Mouse (Mus musculus) hindbrain, embryonic 14.5 days (tissue): ENCODE data around the gene Ppp1r12b. TPM values are rescaled to one million over a fixed set of nuclear protein-coding genes. Genes with fewer than 3 reads are reported as not detected.

Experiments used
- ATAC-seq: fragments of 200-750 bp; cut with Nextera tagmentation; 2 replicates; pipeline ENCODE4 v1.8.0; 2017; ENCODE audit warnings: moderate number of reproducible peaks, mild to moderate bottlenecking, moderate TSS enrichment, moderate library complexity; ENCODE audit not compliant: low FRiP score
- DNase-seq: peaks from one replicate; pipeline ENCODE4 v3.0.0-alpha.2; 2015; ENCODE audit warnings: low spot score
- H3K27ac ChIP-seq: fragments of 300-500 bp; sonication (generic); 2 replicates; pipeline ENCODE4 v1.5.1; 2014; ENCODE audit warnings: mild to moderate bottlenecking, moderate library complexity
- H3K27me3 ChIP-seq: fragments of 300-500 bp; sonication (generic); 2 replicates; pipeline ENCODE4 v1.6.1; 2014; ENCODE audit warnings: mild to moderate bottlenecking, low read length, mixed read lengths; ENCODE audit not compliant: control insufficient read depth, insufficient read depth
- H3K36me3 ChIP-seq: fragments of 300-500 bp; sonication (generic); replicated peaks from 2 replicates; pipeline ENCODE4 v1.6.1; 2014; ENCODE audit not compliant: control insufficient read depth, insufficient read depth
- H3K4me1 ChIP-seq: fragments of 300-500 bp; sonication (generic); replicated peaks from 2 replicates; pipeline ENCODE4 v1.6.1; 2014; ENCODE audit warnings: antibody characterized with exemption, low read length, mixed read lengths; ENCODE audit not compliant: control insufficient read depth, insufficient read depth
- H3K4me2 ChIP-seq: fragments of 300-500 bp; sonication (generic); replicated peaks from 2 replicates; pipeline ENCODE4 v1.6.1; 2014; ENCODE audit warnings: mild to moderate bottlenecking, moderate library complexity
- H3K4me3 ChIP-seq: fragments of 300-500 bp; sonication (generic); replicated peaks from 2 replicates; pipeline ENCODE4 v1.5.1; 2014; ENCODE audit warnings: mild to moderate bottlenecking, low read length
- H3K9ac ChIP-seq: fragments of 300-500 bp; sonication (generic); 2 replicates; pipeline ENCODE4 v1.6.1; 2014
- H3K9me3 ChIP-seq: fragments of 300-500 bp; sonication (generic); 2 replicates; pipeline ENCODE4 v1.6.1; 2016; ENCODE audit warnings: low read length; ENCODE audit not compliant: control insufficient read depth
- WGBS: fragments of 180-500 bp; shearing (Covaris S2); extraction: QIAGEN DNeasy Blood & Tissue Kit; methylation state at CpG from one replicate; pipeline ENCODE4 v1.1.7; 2014; 5-methylcytosine and 5-hydroxymethylcytosine counted together
- polyA plus RNA-seq: library from polyadenylated mRNA; unstranded; fragments of >200 nt; fragmentation: Nextera tagmentation; extraction: Ambion mirVana; gene quantifications from 2 replicates; pipeline ENCODE4 v1.2.1, GENCODE M21; 2014

The Ppp1r12b gene
- polyA plus RNA-seq, 1 experiment from 2014 or later = 16.7 TPM

GRCm38 (mm10) chr1:134747236-134748174 is 208.2 kb downstream of the Ppp1r12b start:
- Histone ChIP-seq H3K27me3 (no peaks in the 10 kb centered on the region), H3K36me3 (no peaks in the 10 kb centered on the region), H3K4me1 (no peaks in the 10 kb centered on the region), H3K9ac (no peak overlapping the region), H3K4me3 (no peak overlapping the region), H3K9me3 (no peaks in the 10 kb centered on the region), H3K4me2 (no peak overlapping the region), H3K27ac (no peak overlapping the region)
- DNase-seq (no peak), ATAC-seq (no peak)
- WGBS = 24% methylated on average over 23 of the region's 23 CpGs

DNA sequence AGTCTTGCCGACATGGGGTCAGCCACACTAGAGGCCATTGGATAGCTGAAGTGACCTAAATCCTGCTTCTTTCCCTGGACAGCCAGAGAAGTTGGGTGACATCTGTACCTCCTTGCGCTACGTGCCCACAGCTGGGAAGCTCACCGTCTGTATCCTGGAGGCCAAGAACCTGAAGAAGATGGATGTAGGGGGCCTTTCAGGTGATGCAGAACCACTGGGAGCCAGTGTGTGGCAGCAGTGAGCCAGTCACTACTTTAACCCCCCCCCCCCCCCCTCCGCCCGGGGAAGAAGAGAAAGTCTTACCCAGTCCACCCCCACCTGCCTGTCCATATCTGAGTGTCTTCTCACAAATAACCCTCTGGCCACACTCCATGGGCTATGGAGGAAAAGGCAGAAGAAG is 210.1 kb downstream of the Ppp1r12b start:
- H3K9me3 ChIP-seq = no peaks in the 10 kb centered on the region

GRCm38 (mm10) chr1:134741946-134742661 is 213.6 kb downstream of the Ppp1r12b start:
- H3K4me2 ChIP-seq = no peak overlapping the region
- DNase-seq (no peak), ATAC-seq (no peak)
- no peak overlapping the region for H3K9ac ChIP-seq
- no peak overlapping the region for H3K4me3 ChIP-seq
- no peaks in the 10 kb centered on the region for H3K9me3 ChIP-seq
- no peaks in the 10 kb centered on the region for H3K4me1 ChIP-seq
- no peaks in the 10 kb centered on the region for H3K27me3 ChIP-seq
- H3K27ac ChIP-seq = no peak overlapping the region
- no peaks in the 10 kb centered on the region for H3K36me3 ChIP-seq
- 88% methylated on average over 7 of the region's 7 CpGs for WGBS

More for the DNA sequence above, 210.1 kb downstream of the Ppp1r12b start:
- 57% methylated on average over 5 of the region's 6 CpGs for WGBS
- Histone ChIP-seq H3K27me3 (no peaks in the 10 kb centered on the region), H3K4me1 (no peaks in the 10 kb centered on the region), H3K4me3 (no peak overlapping the region), H3K36me3 (no peaks in the 10 kb centered on the region), H3K9ac (no peak overlapping the region), H3K4me2 (no peak overlapping the region), H3K27ac (no peak overlapping the region)
- ATAC-seq = no peak
- no peak for DNase-seq

- Histone ChIP-seq H3K36me3 (no peaks in the 10 kb centered on the region), H3K27ac (no peak overlapping the region), H3K4me3 (no peak overlapping the region), H3K4me2 (no peak overlapping the region), H3K27me3 (no peaks in the 10 kb centered on the region), H3K4me1 (no peaks in the 10 kb centered on the region), H3K9me3 (no peaks in the 10 kb centered on the region), H3K9ac (no peak overlapping the region)
- no peak for DNase-seq
- ATAC-seq = no peak
- 76% methylated on average over 6 of the region's 6 CpGs for WGBS
These were observed 214.3 kb downstream of the Ppp1r12b start for GRCm38 (mm10) chr1:134741433-134741832.

DNA sequence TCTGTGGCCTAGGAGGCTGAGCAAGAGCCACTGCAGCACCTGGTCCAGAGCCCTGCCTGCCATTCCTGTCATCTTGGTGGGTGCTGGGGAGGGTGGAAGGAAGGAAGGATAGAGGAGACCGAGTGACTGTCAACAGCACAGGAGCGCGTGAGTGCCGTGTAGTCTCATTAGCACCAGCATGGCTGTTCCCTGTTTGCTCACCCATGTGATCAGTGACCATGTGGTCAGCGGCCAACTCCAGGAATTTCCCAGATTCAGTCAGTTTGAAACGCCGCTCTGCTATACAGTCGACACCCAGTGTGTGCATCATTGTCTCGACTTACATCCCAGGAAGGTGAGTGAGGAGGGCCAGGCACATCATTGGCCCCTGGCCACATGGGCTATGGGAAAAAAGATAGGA is 218.3 kb downstream of the Ppp1r12b start:
- ATAC-seq (no peak), DNase-seq (no peak)
- Histone ChIP-seq H3K36me3 (no peaks in the 10 kb centered on the region), H3K27me3 (no peaks in the 10 kb centered on the region), H3K9ac (no peak overlapping the region), H3K4me3 (no peak overlapping the region), H3K4me1 (no peaks in the 10 kb centered on the region), H3K27ac (no peak overlapping the region), H3K4me2 (0 out of 2 replicates have a peak overlapping the region, but pooled peaks have one; percentile 15), H3K9me3 (no peaks in the 10 kb centered on the region)
- 66% methylated on average over 9 of the region's 9 CpGs for WGBS

DNA sequence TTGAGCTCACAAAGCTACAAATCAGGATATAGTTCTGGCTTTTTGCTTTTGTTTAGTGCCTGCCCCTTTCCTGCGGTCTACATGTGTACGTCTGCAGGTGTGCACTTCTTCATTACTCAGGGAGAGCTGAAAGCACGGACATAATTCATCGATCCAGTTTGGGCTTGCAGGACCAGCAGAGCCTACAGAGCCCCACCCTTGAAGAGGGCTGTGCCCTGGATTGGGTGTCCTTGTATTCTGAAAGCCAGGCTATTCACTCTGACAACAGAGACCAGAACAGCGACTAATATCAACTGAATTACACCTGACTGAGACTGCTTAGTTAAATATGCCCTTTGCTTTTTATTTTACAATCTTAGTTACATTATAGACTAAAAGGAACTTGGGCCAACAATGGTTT is 222.1 kb downstream of the Ppp1r12b start:
- H3K36me3 ChIP-seq = no peaks in the 10 kb centered on the region
- H3K9ac ChIP-seq = no peak overlapping the region
- no peaks in the 10 kb centered on the region for H3K9me3 ChIP-seq
- H3K4me2 ChIP-seq = no peak overlapping the region
- ATAC-seq (no peak), DNase-seq (no peak)
- 0 out of 2 replicates have a peak, but pooled peaks cover under 1% of the 10 kb centered on the region for H3K4me1 ChIP-seq
- H3K27me3 ChIP-seq = no peaks in the 10 kb centered on the region
- 85% methylated on average over 5 of the region's 5 CpGs for WGBS
- no peak overlapping the region for H3K27ac ChIP-seq
- H3K4me3 ChIP-seq = no peak overlapping the region

DNA sequence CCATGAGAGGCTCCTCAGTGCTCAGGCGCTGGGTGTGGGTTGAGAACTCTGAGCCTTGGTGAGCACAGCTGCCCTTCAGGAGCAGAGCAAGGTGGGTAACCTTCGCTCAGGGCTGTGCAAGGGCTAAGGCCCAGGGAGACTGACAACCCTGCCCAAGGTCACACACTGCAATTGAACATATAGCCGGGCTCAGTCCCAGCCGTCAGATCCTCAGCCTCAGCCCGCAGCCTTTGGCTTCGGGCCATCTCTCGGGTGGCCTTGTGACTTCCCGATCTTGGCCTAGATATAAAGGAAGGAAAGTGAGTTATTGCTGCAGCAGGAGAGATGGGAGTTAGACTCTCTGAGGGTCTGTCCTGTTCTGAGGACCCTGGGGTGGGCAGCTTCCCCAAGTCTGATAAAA is 228.5 kb downstream of the Ppp1r12b start:
- Histone ChIP-seq H3K9ac (no peak overlapping the region), H3K27me3 (no peaks in the 10 kb centered on the region), H3K27ac (no peak overlapping the region), H3K36me3 (no peaks in the 10 kb centered on the region), H3K4me2 (no peak overlapping the region), H3K9me3 (no peaks in the 10 kb centered on the region), H3K4me1 (0 out of 2 replicates have a peak, but pooled peaks cover 4% of the 10 kb centered on the region), H3K4me3 (no peak overlapping the region)
- ATAC-seq (no peak), DNase-seq (no peak)
- 67% methylated on average over 8 of the region's 8 CpGs for WGBS

DNA sequence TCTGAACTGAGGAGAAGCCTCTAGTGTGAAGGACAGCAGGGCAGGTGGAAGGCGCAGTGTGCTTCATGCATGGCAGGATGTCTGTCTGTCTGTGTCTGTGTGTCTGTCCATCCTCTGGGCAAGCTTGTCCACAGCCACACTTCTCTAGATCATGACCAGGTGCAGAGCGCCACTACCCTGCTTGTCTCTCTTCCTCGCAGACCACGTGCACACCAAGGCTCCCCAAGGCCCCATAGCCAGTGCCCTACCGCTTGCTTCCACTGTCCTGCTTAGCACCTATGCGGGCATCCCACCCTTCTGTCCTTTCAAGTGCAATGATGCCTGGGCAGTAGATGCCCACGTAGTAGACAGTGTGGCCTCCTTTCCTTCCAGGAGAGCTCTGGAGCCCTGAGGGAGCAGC is 229.3 kb downstream of the Ppp1r12b start:
- no peaks in the 10 kb centered on the region for H3K27me3 ChIP-seq
- H3K36me3 ChIP-seq = no peaks in the 10 kb centered on the region
- WGBS = 90% methylated on average over 7 of the region's 7 CpGs
- no peak overlapping the region for H3K9ac ChIP-seq
- no peaks in the 10 kb centered on the region for H3K9me3 ChIP-seq
- ATAC-seq (no peak), DNase-seq (no peak)
- H3K4me2 ChIP-seq = no peak overlapping the region
- 0 out of 2 replicates have a peak, but pooled peaks cover 4% of the 10 kb centered on the region for H3K4me1 ChIP-seq
- no peak overlapping the region for H3K27ac ChIP-seq
- no peak overlapping the region for H3K4me3 ChIP-seq

GRCm38 (mm10) chr1:134725276-134725675 is 230.5 kb downstream of the Ppp1r12b start:
- H3K4me2 ChIP-seq = no peak overlapping the region
- no peak overlapping the region for H3K27ac ChIP-seq
- H3K4me3 ChIP-seq = no peak overlapping the region
- 57% methylated on average over 5 of the region's 5 CpGs for WGBS
- no peak for DNase-seq
- no peaks in the 10 kb centered on the region for H3K27me3 ChIP-seq
- no peak overlapping the region for H3K9ac ChIP-seq
- H3K9me3 ChIP-seq = no peaks in the 10 kb centered on the region
- no peak for ATAC-seq
- H3K4me1 ChIP-seq = 0 out of 2 replicates have a peak, but pooled peaks cover 4% of the 10 kb centered on the region
- H3K36me3 ChIP-seq = no peaks in the 10 kb centered on the region
